Mouse (Mus musculus) liver, embryonic 13.5 days (tissue): ENCODE measurements around the gene Ddx46. TPM values are rescaled to one million over a fixed set of nuclear protein-coding genes. Genes with fewer than 3 reads are reported as not detected.
A peak's percentile ranks its signal among the peaks of the same experiment; 100 is the strongest.
"Not testable (repeated sequence)": the region's sequence is repeated elsewhere in the genome, so short reads cannot be mapped to it uniquely, and the experiment has no call there.

Source experiments
- ATAC-seq: fragments of 200-750 bp; cut with Nextera tagmentation; 2 replicates; pipeline ENCODE4 v1.8.0; 2017; ENCODE audit warnings: low read depth, mild to moderate bottlenecking, moderate number of reproducible peaks, moderate library complexity
- DNase-seq: peaks from one replicate; pipeline ENCODE4 v3.0.0; 2022
- H3K27ac ChIP-seq: fragments of 300-500 bp; sonication (generic); 2 replicates; pipeline ENCODE4 v1.5.1; 2015; ENCODE audit warnings: moderate library complexity, mild to moderate bottlenecking, inconsistent platforms
- H3K27me3 ChIP-seq: fragments of 300-500 bp; sonication (generic); 2 replicates; pipeline ENCODE4 v1.6.1; 2015; ENCODE audit warnings: mild to moderate bottlenecking, inconsistent platforms
- H3K36me3 ChIP-seq: fragments of 300-500 bp; sonication (generic); 2 replicates; pipeline ENCODE4 v1.6.1; 2015; ENCODE audit warnings: mild to moderate bottlenecking, inconsistent platforms
- H3K4me1 ChIP-seq: fragments of 300-500 bp; sonication (generic); replicated peaks from 2 replicates; pipeline ENCODE4 v1.6.1; 2015; ENCODE audit warnings: inconsistent platforms
- H3K4me2 ChIP-seq: fragments of 300-500 bp; sonication (generic); 2 replicates; pipeline ENCODE4 v1.6.1; 2015; ENCODE audit warnings: inconsistent platforms, mild to moderate bottlenecking, moderate library complexity
- H3K4me3 ChIP-seq: fragments of 300-500 bp; sonication (generic); replicated peaks from 2 replicates; pipeline ENCODE4 v1.5.1; 2015; ENCODE audit warnings: mild to moderate bottlenecking, inconsistent platforms
- H3K9ac ChIP-seq: fragments of 300-500 bp; sonication (generic); 2 replicates; pipeline ENCODE4 v1.6.1; 2015; ENCODE audit warnings: mild to moderate bottlenecking, inconsistent platforms
- H3K9me3 ChIP-seq: fragments of 300-500 bp; sonication (generic); replicated peaks from 2 replicates; pipeline ENCODE4 v1.6.1; 2016; ENCODE audit warnings: inconsistent platforms
- WGBS: fragments of 180-500 bp; shearing (Covaris S2); methylation state at CpG from one replicate; pipeline ENCODE4 v1.1.7; 2015; ENCODE audit not compliant: insufficient replicate concordance; 5-methylcytosine and 5-hydroxymethylcytosine counted together
- polyA plus RNA-seq: library from polyadenylated mRNA; unstranded; fragments of >200 nt; fragmentation: Nextera tagmentation; extraction: Ambion mirVana; gene quantifications from 2 replicates; pipeline ENCODE4 v1.2.1, GENCODE M21; 2015

The Ddx46 gene
- polyA plus RNA-seq, 1 experiment from 2014 or later, result 20.7 TPM

DNA sequence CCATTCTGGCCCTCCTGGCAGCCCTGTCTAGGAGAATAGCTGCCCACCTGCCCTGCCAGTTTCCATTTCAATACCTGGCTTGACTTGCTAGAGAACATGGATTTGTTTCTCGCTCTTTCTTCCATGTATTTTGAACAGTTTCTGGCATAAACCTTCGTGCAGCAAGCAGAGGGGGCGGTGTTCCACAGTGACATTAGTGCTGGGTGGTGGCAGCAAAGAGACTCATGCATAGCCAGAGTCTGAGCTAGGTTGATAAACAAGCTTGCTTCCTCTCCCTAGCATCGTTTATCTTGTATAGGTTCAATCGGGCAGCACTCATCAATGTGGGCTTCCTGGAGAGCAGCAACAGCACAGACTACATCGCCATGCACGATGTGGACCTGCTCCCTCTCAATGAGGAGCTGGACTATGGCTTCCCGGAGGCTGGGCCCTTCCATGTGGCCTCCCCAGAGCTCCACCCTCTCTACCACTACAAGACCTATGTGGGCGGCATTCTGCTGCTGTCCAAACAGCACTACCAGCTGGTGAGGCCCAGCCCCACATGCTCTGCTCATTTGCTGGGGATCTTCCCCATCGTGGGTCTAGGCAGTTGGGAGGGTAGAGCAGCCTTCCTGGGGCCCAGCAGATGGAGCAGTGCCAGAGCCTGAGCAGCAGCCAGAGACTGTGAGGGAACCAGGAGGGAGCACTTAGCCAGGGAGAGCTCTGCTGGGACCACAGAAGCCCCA is 27.8 kb upstream of the Ddx46 start:
- Histone ChIP-seq H3K9ac (no peak overlapping the region), H3K4me2 (no peak overlapping the region), H3K36me3 (peaks cover 42% of the 10 kb centered on the region), H3K4me3 (no peak overlapping the region), H3K9me3 (no peaks in the 10 kb centered on the region), H3K27ac (no peak overlapping the region), H3K4me1 (peaks cover 6% of the 10 kb centered on the region; the same call in 1 of the 2 replicates), H3K27me3 (no peaks in the 10 kb centered on the region)
- no peak for ATAC-seq
- WGBS, result 51% methylated on average over 10 of the region's 10 CpGs
- DNase-seq, result no peak

GRCm38 (mm10) chr13:55607624-55608006 is 27.2 kb upstream of the Ddx46 start:
- H3K9ac ChIP-seq, result no peak overlapping the region
- no peak overlapping the region for H3K4me3 ChIP-seq
- no peak overlapping the region for H3K4me2 ChIP-seq
- no peak overlapping the region for H3K27ac ChIP-seq
- no peak for DNase-seq
- no peaks in the 10 kb centered on the region for H3K27me3 ChIP-seq
- WGBS, result 77% methylated on average over 2 of the region's 2 CpGs
- no peaks in the 10 kb centered on the region for H3K9me3 ChIP-seq
- peaks cover 6% of the 10 kb centered on the region; the same call in 1 of the 2 replicates for H3K4me1 ChIP-seq
- H3K36me3 ChIP-seq, result peaks cover 42% of the 10 kb centered on the region
- no peak for ATAC-seq

GRCm38 (mm10) chr13:55611996-55612395 is 22.8 kb upstream of the Ddx46 start:
- peaks cover 23% of the 10 kb centered on the region for H3K36me3 ChIP-seq
- no peaks in the 10 kb centered on the region for H3K9me3 ChIP-seq
- H3K9ac ChIP-seq, result no peak overlapping the region
- H3K27me3 ChIP-seq, result no peaks in the 10 kb centered on the region
- peaks cover 6% of the 10 kb centered on the region; the same call in 1 of the 2 replicates for H3K4me1 ChIP-seq
- ATAC-seq (no peak), DNase-seq (no peak)
- 78% methylated on average over 7 of the region's 7 CpGs for WGBS
- H3K4me2 ChIP-seq, result no peak overlapping the region
- no peak overlapping the region for H3K4me3 ChIP-seq
- H3K27ac ChIP-seq, result no peak overlapping the region

GRCm38 (mm10) chr13:55613471-55613870 is 21.4 kb upstream of the Ddx46 start:
- Histone ChIP-seq H3K9ac (no peak overlapping the region), H3K27ac (no peak overlapping the region), H3K9me3 (0 out of 2 replicates have a peak, but pooled peaks cover 3% of the 10 kb centered on the region), H3K36me3 (peaks cover 15% of the 10 kb centered on the region), H3K4me1 (no peaks in the 10 kb centered on the region), H3K27me3 (no peaks in the 10 kb centered on the region), H3K4me3 (no peak overlapping the region), H3K4me2 (no peak overlapping the region)
- DNase-seq (no peak), ATAC-seq (no peak)
- 47% methylated on average over 5 of the region's 5 CpGs for WGBS

GRCm38 (mm10) chr13:55619328-55619727 is 15.5 kb upstream of the Ddx46 start:
- Histone ChIP-seq H3K4me3 (no peak overlapping the region), H3K27me3 (no peaks in the 10 kb centered on the region), H3K36me3 (no peaks in the 10 kb centered on the region), H3K9ac (no peak overlapping the region), H3K4me2 (no peak overlapping the region), H3K4me1 (peaks cover 19% of the 10 kb centered on the region), H3K27ac (no peak overlapping the region), H3K9me3 (0 out of 2 replicates have a peak, but pooled peaks cover 3% of the 10 kb centered on the region)
- WGBS, result 70% methylated on average over 4 of the region's 4 CpGs
- DNase-seq (no peak), ATAC-seq (no peak)

DNA sequence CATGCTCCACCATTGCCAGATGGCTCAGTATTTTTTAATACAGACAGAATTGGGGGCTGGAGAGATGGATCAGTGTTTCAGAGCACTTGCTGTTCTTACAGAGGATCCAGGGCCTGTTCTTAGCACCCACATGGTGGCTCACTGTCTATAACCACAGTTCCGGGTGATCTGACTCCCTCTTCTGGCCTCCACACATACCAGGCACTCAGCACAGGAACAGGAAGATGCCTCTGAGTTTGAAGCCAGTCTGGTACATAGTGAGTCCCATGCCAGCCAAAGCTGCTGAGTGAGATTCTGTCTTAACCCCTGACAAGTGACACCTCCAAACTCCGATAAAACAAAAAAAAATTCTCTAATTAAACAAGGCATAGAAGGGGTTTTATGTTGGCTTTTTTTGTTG is 14.6 kb upstream of the Ddx46 start:
- WGBS, result 75% methylated on average over 2 of the region's 2 CpGs
- Histone ChIP-seq H3K4me3 (no peak overlapping the region), H3K27me3 (no peaks in the 10 kb centered on the region), H3K4me1 (peaks cover 26% of the 10 kb centered on the region), H3K36me3 (peaks cover 7% of the 10 kb centered on the region), H3K4me2 (no peak overlapping the region), H3K27ac (no peak overlapping the region), H3K9ac (no peak overlapping the region), H3K9me3 (0 out of 2 replicates have a peak, but pooled peaks cover 3% of the 10 kb centered on the region)
- ATAC-seq, result no peak
- no peak for DNase-seq

- not testable (repeated sequence) for H3K9me3 ChIP-seq, H3K27me3 ChIP-seq, DNase-seq, ATAC-seq
- Histone ChIP-seq H3K27ac (peak overlapping the region; percentile 80; the same call in 1 of the 2 replicates), H3K36me3 (peaks cover 21% of the 10 kb centered on the region), H3K4me3 (peak overlapping the region; percentile 90), H3K9ac (peak overlapping the region; percentile 89), H3K4me2 (peak overlapping the region; percentile 89), H3K4me1 (peaks cover 26% of the 10 kb centered on the region)
- 14% methylated on average over 20 of the region's 20 CpGs for WGBS
These were observed 12.6 kb upstream of the Ddx46 start for GRCm38 (mm10) chr13:55622156-55622648.

GRCm38 (mm10) chr13:55622649-55623541 is 11.9 kb upstream of the Ddx46 start, which contains the start of gene Caml:
Caml (plus strand) TSS chr13:55623005.
- peaks cover 26% of the 10 kb centered on the region for H3K4me1 ChIP-seq
- under 1% methylated on average over 59 of the region's 59 CpGs for WGBS
- peak within 1 kb of the TSS; percentile 89 for H3K9ac ChIP-seq
- H3K27me3 ChIP-seq, result no peaks in the 10 kb centered on the region
- ATAC-seq (peak; percentile 98), DNase-seq (peak; percentile 88)
- H3K4me2 ChIP-seq, result peak within 1 kb of the TSS; percentile 89
- H3K9me3 ChIP-seq, result no peaks in the 10 kb centered on the region
- H3K4me3 ChIP-seq, result peak within 1 kb of the TSS; percentile 90
- H3K27ac ChIP-seq, result peak within 1 kb of the TSS; percentile 80
- peaks cover 24% of the 10 kb centered on the region for H3K36me3 ChIP-seq

- Histone ChIP-seq H3K9ac (peak overlapping the region; percentile 94), H3K4me2 (peak overlapping the region; percentile 88), H3K4me3 (peak overlapping the region; percentile 100), H3K9me3 (no peaks in the 10 kb centered on the region), H3K4me1 (peaks cover 30% of the 10 kb centered on the region), H3K27me3 (no peaks in the 10 kb centered on the region), H3K36me3 (peaks cover 63% of the 10 kb centered on the region), H3K27ac (peak overlapping the region; percentile 78)
- WGBS, result under 1% methylated on average over 40 of the region's 40 CpGs
- ATAC-seq, result peak; percentile 60
- no peak for DNase-seq
These were observed 332 bp downstream of the Ddx46 start for GRCm38 (mm10) chr13:55635146-55635571.

- H3K4me3 ChIP-seq, result peak overlapping the region; percentile 100
- no peaks in the 10 kb centered on the region for H3K27me3 ChIP-seq
- peak overlapping the region; percentile 88 for H3K4me2 ChIP-seq
- H3K36me3 ChIP-seq, result peaks cover 65% of the 10 kb centered on the region
- H3K9ac ChIP-seq, result peak overlapping the region; percentile 94
- no peaks in the 10 kb centered on the region for H3K9me3 ChIP-seq
- H3K27ac ChIP-seq, result no peak overlapping the region
- peaks cover 30% of the 10 kb centered on the region for H3K4me1 ChIP-seq
- 84% methylated on average over 14 of the region's 14 CpGs for WGBS
- no peak for ATAC-seq
- DNase-seq, result no peak
These were observed 1.6 kb downstream of the Ddx46 start for GRCm38 (mm10) chr13:55636185-55636983.
